Comparison of ENCODE assay signal across 28 mouse cellular contexts in the genomic region with DNA sequence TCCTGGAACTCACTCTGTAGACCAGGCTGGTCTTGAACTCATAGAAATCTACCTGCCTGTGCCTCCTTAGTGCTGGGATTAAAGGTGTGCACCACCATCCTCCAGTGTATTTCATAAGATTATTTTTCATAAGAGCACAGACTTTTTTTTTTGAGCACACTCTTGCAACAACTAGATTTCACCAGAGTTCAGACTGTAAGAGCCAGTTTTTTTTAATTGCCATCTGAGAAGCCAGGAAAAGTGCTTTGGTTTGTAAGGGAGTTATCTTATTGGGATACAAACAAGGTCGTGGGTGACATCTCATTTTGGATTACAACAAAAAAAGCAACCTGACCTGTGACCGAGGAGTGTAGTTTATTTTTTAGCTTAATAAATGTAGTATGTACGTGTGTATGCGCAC. TPM values are rescaled to one million over a fixed set of nuclear protein-coding genes. Genes with fewer than 3 reads are reported as not detected.
"Had no signal": no experiment of that assay in that cellular context is flagged by ENCODE, and none has a peak within 500 bp of the region (broad histone marks: within the 10 kb centered on the region; RNA-seq: fewer than 3 reads in every experiment).

No protein-coding gene starts in this region.

- DNase-seq: gastrocnemius, adult 2 months; gastrocnemius, postnatal 10 days; gastrocnemius, postnatal 25 days; heart, postnatal 14 days; heart, postnatal 36 days; kidney, adult 18-20 months; kidney, adult 8-10 months; kidney, postnatal 10 days; kidney, postnatal 25 days; kidney, postnatal 4 days; layer of hippocampus, adult 9-11 months; layer of hippocampus, postnatal 36 days; left cerebral cortex, postnatal 4 days; liver, embryonic 13.5 days had no signal

- H3K36me3 ChIP-seq: intestine, embryonic 15.5 days had no signal

- H3K9ac ChIP-seq: heart, embryonic 13.5 days; heart, embryonic 15.5 days; hindbrain, embryonic 13.5 days; hindbrain, embryonic 15.5 days; intestine, embryonic 15.5 days; limb, embryonic 13.5 days; limb, embryonic 15.5 days; liver, embryonic 13.5 days; liver, embryonic 15.5 days had no signal

- ATAC-seq: inflammation-experienced regulatory T-cells, adult 6 months; intestine, embryonic 15.5 days; intestine, postnatal 0 days had no signal

- H3K4me2 ChIP-seq: heart, embryonic 13.5 days; heart, embryonic 15.5 days; hindbrain, embryonic 13.5 days; hindbrain, embryonic 15.5 days; intestine, embryonic 15.5 days; limb, embryonic 13.5 days; limb, embryonic 15.5 days; liver, embryonic 11.5 days; liver, embryonic 13.5 days; liver, embryonic 15.5 days had no signal

- H3K27ac ChIP-seq: heart, embryonic 10.5 days; heart, embryonic 13.5 days; heart, embryonic 15.5 days; hindbrain, embryonic 13.5 days; hindbrain, embryonic 15.5 days; intestine, embryonic 15.5 days; layer of hippocampus, adult 2 months; limb, embryonic 13.5 days; limb, embryonic 15.5 days; liver, embryonic 13.5 days; liver, embryonic 15.5 days had no signal

- H3K27me3 ChIP-seq: heart, embryonic 13.5 days; heart, embryonic 15.5 days; hindbrain, embryonic 13.5 days; hindbrain, embryonic 15.5 days; intestine, embryonic 15.5 days; limb, embryonic 13.5 days; limb, embryonic 15.5 days; liver, embryonic 13.5 days; liver, embryonic 15.5 days had no signal

- H3K9me3 ChIP-seq: heart, embryonic 10.5 days; heart, embryonic 13.5 days; heart, embryonic 15.5 days; hindbrain, embryonic 13.5 days; hindbrain, embryonic 15.5 days; intestine, embryonic 15.5 days; limb, embryonic 13.5 days; limb, embryonic 15.5 days; liver, embryonic 13.5 days; liver, embryonic 15.5 days had no signal

- H3K4me3 ChIP-seq: heart, embryonic 10.5 days; heart, embryonic 13.5 days; heart, embryonic 15.5 days; hindbrain, embryonic 13.5 days; hindbrain, embryonic 15.5 days; intestine, embryonic 15.5 days; layer of hippocampus, adult 2 months; limb, embryonic 13.5 days; limb, embryonic 15.5 days; liver, embryonic 13.5 days; liver, embryonic 15.5 days had no signal

RNA-seq across cellular contexts. Expression of a gene that starts 58.8 kb away (rescaled TPM):
- polyA plus RNA-seq: heart, embryonic 15.5 days; inflammation-experienced regulatory T-cells, adult 6 months; limb, embryonic 11.5 days; liver, embryonic 11.5 days; liver, embryonic 15.5 days had no signal
